Mouse (Mus musculus): ENCODE data around the gene Il10. TPM values are rescaled to one million over a fixed set of nuclear protein-coding genes. Genes with fewer than 3 reads are reported as not detected.

Il10 gene
- total and polyA plus RNA-seq, 3 experiments = 236 to 903 (median 389) TPM

DNA sequence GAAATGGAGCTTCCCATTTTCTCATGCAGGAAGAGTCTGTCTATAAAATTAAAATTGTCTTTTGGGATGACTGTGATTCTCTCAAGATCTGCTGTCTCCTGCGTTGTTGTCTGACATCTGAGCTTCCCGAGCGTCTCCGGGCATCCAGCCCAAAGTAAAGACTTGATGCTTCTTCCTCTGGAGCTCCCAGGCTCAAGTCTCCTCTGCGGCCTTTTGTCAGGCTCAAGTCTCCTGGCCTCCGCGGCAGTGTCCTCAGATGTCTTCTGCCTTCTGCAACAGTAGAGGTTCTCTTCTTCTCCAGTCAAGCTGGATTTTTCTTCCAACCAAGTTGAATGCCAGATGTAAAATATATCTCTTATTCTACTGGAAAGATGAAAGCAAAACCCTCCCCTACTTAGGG lies 49.4 kb downstream of the Il10 start:
- H3K4me1 ChIP-seq (ENCODE audit: control insufficient read depth in 1 of 2, insufficient read depth in 2 of 2) = peaks cover 18 to 54% of the 10 kb centered on the region in 2 experiments; a peak in 3 of 4 replicates
- dilution Hi-C loops (cut with MboI; ENCODE audit: extremely low pct_ligation_motif_present, extremely low pct_unique_long_range_greater_than_20kb, low sequenced_read_pairs) = no loop called here
- H3K36me3 ChIP-seq (replicated peaks in 1 of 2; ENCODE audit: control insufficient read depth in 1 of 2, insufficient read depth in 1 of 2, low read length in 1 of 2) = peaks cover 0 to 20% of the 10 kb centered on the region in 2 experiments
- no peaks in the 10 kb centered on the region for H3K9me3 ChIP-seq (replicated peaks; ENCODE audit: low read length)
- H3K4me3 ChIP-seq (replicated peaks in 1 of 3; ENCODE audit: low read depth in 2 of 3, low read length in 2 of 3, poor library complexity in 1 of 3) = no peak overlapping the region
- no peak overlapping the region for H3K27ac ChIP-seq (ENCODE audit: insufficient read depth, low read depth)
- no peak overlapping the region for H3K4me2 ChIP-seq (ENCODE audit: insufficient read depth, low read depth, poor library complexity, severe bottlenecking)
- H3K9ac ChIP-seq (ENCODE audit: insufficient read depth, low read depth) = no peak overlapping the region
- in situ Hi-C loops (cut with MboI; ENCODE audit: low pct_ligation_motif_present, low pct_unique_long_range_greater_than_20kb, low sequenced_read_pairs) = no loop called here
- no peak for TF ChIP-seq MAX (IDR thresholded peaks at IDR 0.05; ENCODE audit: low read length)
- DNase-seq (ENCODE audit: extremely low read depth) = no peak
- H3K27me3 ChIP-seq (replicated peaks) = no peaks in the 10 kb centered on the region
- no peaks in the 10 kb centered on the region for H3K79me2 ChIP-seq (replicated peaks; ENCODE audit: control insufficient read depth, extremely low read depth, insufficient read depth, poor library complexity, severe bottlenecking)

DNA sequence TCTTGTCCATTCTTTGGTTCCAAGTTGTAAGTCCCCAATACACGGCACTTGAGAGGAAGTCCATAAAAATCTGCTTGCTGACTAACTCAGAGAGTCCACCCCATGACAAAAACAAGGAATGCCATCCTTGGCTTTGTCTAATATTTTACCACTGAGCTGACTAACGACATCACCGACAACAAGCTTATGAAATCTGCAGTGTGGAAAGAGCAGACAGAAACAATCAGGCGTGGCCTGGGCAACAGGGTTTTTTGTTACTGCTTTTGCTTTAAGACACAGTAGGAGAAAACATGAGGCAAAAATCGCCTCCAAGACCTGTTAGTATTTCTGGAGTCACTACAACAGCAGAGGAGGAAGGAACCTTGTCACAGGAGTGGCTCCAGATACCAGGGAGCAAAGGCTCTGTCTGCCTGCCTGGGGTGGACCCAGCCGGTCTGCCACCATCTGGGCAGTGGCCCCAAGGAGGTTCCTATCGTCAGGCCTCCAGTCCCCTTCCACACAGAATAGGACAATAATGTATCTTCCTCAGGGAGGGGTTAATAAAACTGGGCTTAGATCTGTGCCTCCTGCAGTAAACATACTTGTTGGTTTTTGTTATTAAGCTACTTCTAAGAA lies 52.8 kb downstream of the Il10 start:
- Histone ChIP-seq H3K9ac (ENCODE audit: insufficient read depth, low read depth) (no peak overlapping the region), H3K27me3 (replicated peaks) (no peaks in the 10 kb centered on the region), H3K79me2 (replicated peaks; ENCODE audit: control insufficient read depth, extremely low read depth, insufficient read depth, poor library complexity, severe bottlenecking) (peaks cover 8% of the 10 kb centered on the region), H3K4me3 (replicated peaks in 1 of 3; ENCODE audit: low read depth in 2 of 3, low read length in 2 of 3, poor library complexity in 1 of 3) (no peak overlapping the region), H3K4me1 (ENCODE audit: control insufficient read depth in 1 of 2, insufficient read depth in 2 of 2) (peaks cover 15 to 70% of the 10 kb centered on the region in 2 experiments; a peak in 3 of 4 replicates), H3K9me3 (replicated peaks; ENCODE audit: low read length) (peaks cover 8% of the 10 kb centered on the region), H3K4me2 (ENCODE audit: insufficient read depth, low read depth, poor library complexity, severe bottlenecking) (no peak overlapping the region), H3K36me3 (replicated peaks in 1 of 2; ENCODE audit: control insufficient read depth in 1 of 2, insufficient read depth in 1 of 2, low read length in 1 of 2) (peaks cover 0 to 20% of the 10 kb centered on the region in 2 experiments), H3K27ac (ENCODE audit: insufficient read depth, low read depth) (no peak overlapping the region)
- TF ChIP-seq TBP (conservative IDR thresholded peaks at IDR 0.05; ENCODE audit: low read depth, low read length) = no peak
- TF ChIP-seq EP300 (IDR thresholded peaks at IDR 0.05; ENCODE audit: low read length) = no peak
- TF ChIP-seq JUN (IDR thresholded peaks at IDR 0.05; ENCODE audit: insufficient read depth, low read depth, low read length) = no peak
- no peak for TF ChIP-seq USF1 (IDR thresholded peaks at IDR 0.05; ENCODE audit: low read depth, low read length)
- no peak for TF ChIP-seq UBTF (IDR thresholded peaks at IDR 0.05; ENCODE audit: low read depth, low read length)
- no peak for TF ChIP-seq KAT2A (IDR thresholded peaks at IDR 0.05; ENCODE audit: insufficient replicate concordance, low read length)
- TF ChIP-seq ETS1 (conservative IDR thresholded peaks at IDR 0.05; ENCODE audit: low read depth, low read length) = no peak
- no peak for TF ChIP-seq ELF1 (IDR thresholded peaks at IDR 0.05; ENCODE audit: low read depth, low read length)
- no peak for TF ChIP-seq CTCF (conservative IDR thresholded peaks at IDR 0.05 in 1 of 2, IDR thresholded peaks at IDR 0.05 in 1 of 2; ENCODE audit: low read depth in 2 of 2, low read length in 2 of 2)
- no peak for TF ChIP-seq ZMIZ1 (IDR thresholded peaks at IDR 0.05; ENCODE audit: low read depth, low read length)
- dilution Hi-C loops (cut with MboI; ENCODE audit: extremely low pct_ligation_motif_present, extremely low pct_unique_long_range_greater_than_20kb, low sequenced_read_pairs) = no loop called here
- in situ Hi-C loops (cut with MboI; ENCODE audit: low pct_ligation_motif_present, low pct_unique_long_range_greater_than_20kb, low sequenced_read_pairs) = no loop called here
- DNase-seq (ENCODE audit: extremely low read depth) = no peak

DNA sequence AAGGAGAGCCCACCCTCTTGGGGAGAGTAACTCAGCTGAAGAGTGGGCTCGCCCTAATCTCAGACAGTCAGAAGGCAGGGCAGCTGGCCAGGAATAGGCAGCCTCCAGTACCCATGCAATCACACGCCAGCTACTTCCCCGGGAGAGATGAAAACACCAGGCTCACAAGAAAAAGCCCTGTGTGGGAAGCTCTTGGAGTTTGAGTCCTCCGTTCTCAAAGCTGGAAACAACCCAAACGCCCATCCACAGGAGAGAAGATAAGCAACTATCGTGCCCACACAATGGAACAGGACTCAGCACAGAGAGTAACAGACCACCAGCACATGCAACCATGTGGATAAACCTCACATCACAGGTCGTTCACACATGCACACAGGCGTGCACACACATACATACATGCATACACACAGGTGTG lies 54.9 kb downstream of the Il10 start:
- no peak overlapping the region for H3K4me3 ChIP-seq (replicated peaks in 1 of 3; ENCODE audit: low read depth in 2 of 3, low read length in 2 of 3, poor library complexity in 1 of 3)
- in situ Hi-C loops (cut with MboI; ENCODE audit: low pct_ligation_motif_present, low pct_unique_long_range_greater_than_20kb, low sequenced_read_pairs) = no loop called here
- H3K36me3 ChIP-seq (replicated peaks in 1 of 2; ENCODE audit: control insufficient read depth in 1 of 2, insufficient read depth in 1 of 2, low read length in 1 of 2) = peaks cover 0 to 14% of the 10 kb centered on the region in 2 experiments
- DNase-seq (ENCODE audit: extremely low read depth) = no peak
- no peaks in the 10 kb centered on the region for H3K27me3 ChIP-seq (replicated peaks)
- H3K4me1 ChIP-seq (ENCODE audit: control insufficient read depth in 1 of 2, insufficient read depth in 2 of 2) = peaks cover 15 to 63% of the 10 kb centered on the region in 2 experiments; a peak in 3 of 4 replicates
- no peak overlapping the region for H3K27ac ChIP-seq (ENCODE audit: insufficient read depth, low read depth)
- peaks cover 8% of the 10 kb centered on the region for H3K9me3 ChIP-seq (replicated peaks; ENCODE audit: low read length)
- H3K79me2 ChIP-seq (replicated peaks; ENCODE audit: control insufficient read depth, extremely low read depth, insufficient read depth, poor library complexity, severe bottlenecking) = peaks cover 14% of the 10 kb centered on the region
- no peak overlapping the region for H3K4me2 ChIP-seq (ENCODE audit: insufficient read depth, low read depth, poor library complexity, severe bottlenecking)
- dilution Hi-C loops (cut with MboI; ENCODE audit: extremely low pct_ligation_motif_present, extremely low pct_unique_long_range_greater_than_20kb, low sequenced_read_pairs) = no loop called here
- H3K9ac ChIP-seq (ENCODE audit: insufficient read depth, low read depth) = no peak overlapping the region
- no peak for TF ChIP-seq USF2 (conservative IDR thresholded peaks at IDR 0.05; ENCODE audit: low read depth, low read length)
- TF ChIP-seq ZKSCAN1 (IDR thresholded peaks at IDR 0.05; ENCODE audit: borderline replicate concordance, low read depth, low read length) = no peak
- TF ChIP-seq MAFK (IDR thresholded peaks at IDR 0.05; ENCODE audit: insufficient replicate concordance, low read length) = no peak
- no peak for TF ChIP-seq MEF2A (IDR thresholded peaks at IDR 0.05; ENCODE audit: borderline replicate concordance, low read depth, low read length)
- TF ChIP-seq NRF1 (IDR thresholded peaks at IDR 0.05; ENCODE audit: low read depth, low read length) = no peak
- no peak for TF ChIP-seq NELFE (IDR thresholded peaks at IDR 0.05; ENCODE audit: low read depth, low read length)
- no peak for TF ChIP-seq GABPA (IDR thresholded peaks at IDR 0.05; ENCODE audit: insufficient replicate concordance, low read depth, low read length)
- TF ChIP-seq JUND (conservative IDR thresholded peaks at IDR 0.05; ENCODE audit: low read depth, low read length) = no peak
- no peak for TF ChIP-seq ZC3H11A (IDR thresholded peaks at IDR 0.05; ENCODE audit: low read depth, low read length)
- no peak for TF ChIP-seq KAT2A (IDR thresholded peaks at IDR 0.05; ENCODE audit: insufficient replicate concordance, low read length)
- no peak for TF ChIP-seq EP300 (IDR thresholded peaks at IDR 0.05; ENCODE audit: low read length)
- no peak for TF ChIP-seq IRF4 (IDR thresholded peaks at IDR 0.05; ENCODE audit: low read depth, low read length)
- no peak for TF ChIP-seq POLR2A (IDR thresholded peaks at IDR 0.05; ENCODE audit: low read depth, low read length)
